Mouse (Mus musculus) bone marrow macrophage, adult 2 months (primary cell): ENCODE results near the gene Gper1.

Experiments used
- CTCF ChIP-seq: IDR thresholded peaks from 2 replicates; pipeline ENCODE4 v1.5.1; 2012; ENCODE audit warnings: low read depth, mild to moderate bottlenecking, low read length, moderate library complexity
- POLR2A ChIP-seq: IDR thresholded peaks from 2 replicates; pipeline ENCODE4 v1.6.1; 2012; ENCODE audit warnings: mild to moderate bottlenecking, low read depth, low read length, borderline replicate concordance

DNA sequence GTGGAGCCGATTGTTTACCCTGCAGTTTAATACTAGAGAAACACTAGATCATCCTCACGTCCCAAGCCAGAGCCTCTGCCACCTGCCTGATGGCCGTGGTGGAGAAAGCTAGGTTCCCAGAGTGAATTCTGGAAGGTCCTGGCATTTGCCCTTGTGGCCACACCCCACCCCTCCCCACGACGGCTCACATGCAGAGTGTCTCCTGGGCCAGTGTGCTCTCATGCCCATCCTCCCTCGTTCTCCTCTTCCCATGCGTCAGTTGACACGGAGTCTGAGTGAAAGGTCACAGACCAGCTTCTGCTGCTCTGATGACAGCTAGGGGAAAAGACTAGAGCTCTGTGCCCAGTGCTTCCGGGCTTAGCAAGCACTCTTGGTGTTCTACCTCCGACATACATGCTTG, 38.4 kb upstream of the Gper1 start:
- TF ChIP-seq POLR2A, result no peak
- no peak for TF ChIP-seq CTCF
